Mouse (Mus musculus) thymus, adult 18-20 months (tissue): Measurements from ENCODE around the gene 1810010D01Rik.

Experiments
- DNase-seq, 2 experiments: peaks; one replicate each; pipeline ENCODE4 v3.0.0; 2022; ENCODE audit warnings: mixed read lengths in 2 of 2

1810010D01Rik gene

GRCm38 (mm10) chr7:145211680-145212659 is 4.1 kb upstream of the 1810010D01Rik start:
- DNase-seq = no peak

- no peak for DNase-seq
These were observed 2.7 kb upstream of the 1810010D01Rik start for GRCm38 (mm10) chr7:145210477-145211070.

GRCm38 (mm10) chr7:145206801-145207200 is 1.1 kb downstream of the 1810010D01Rik start:
- no peak for DNase-seq

- no peak for DNase-seq
These were observed 1.8 kb downstream of the 1810010D01Rik start for GRCm38 (mm10) chr7:145206056-145206610.

- no peak for DNase-seq
These were observed 2.5 kb downstream of the 1810010D01Rik start for GRCm38 (mm10) chr7:145205363-145205902.

- no peak for DNase-seq
These were observed 8.2 kb downstream of the 1810010D01Rik start for GRCm38 (mm10) chr7:145199711-145200110.

GRCm38 (mm10) chr7:145198223-145198714 is 9.7 kb downstream of the 1810010D01Rik start:
- DNase-seq = no peak

- DNase-seq = no peak
These were observed 10.2 kb downstream of the 1810010D01Rik start for GRCm38 (mm10) chr7:145197711-145198110.

- no peak for DNase-seq
These were observed 10.9 kb downstream of the 1810010D01Rik start for GRCm38 (mm10) chr7:145197042-145197441.

- DNase-seq = no peak
These were observed 11.6 kb downstream of the 1810010D01Rik start for GRCm38 (mm10) chr7:145196340-145196739.

- no peak for DNase-seq
These were observed 12.6 kb downstream of the 1810010D01Rik start for GRCm38 (mm10) chr7:145195186-145195927.

GRCm38 (mm10) chr7:145194455-145195161 is 13.3 kb downstream of the 1810010D01Rik start:
- DNase-seq = no peak

GRCm38 (mm10) chr7:145192836-145193235 is 15.1 kb downstream of the 1810010D01Rik start:
- DNase-seq = no peak

- DNase-seq = no peak
These were observed 17.4 kb downstream of the 1810010D01Rik start for GRCm38 (mm10) chr7:145190520-145190919.

- no peak for DNase-seq
These were observed 18.6 kb downstream of the 1810010D01Rik start for GRCm38 (mm10) chr7:145189342-145189741.

- DNase-seq = no peak
These were observed 20.1 kb downstream of the 1810010D01Rik start for GRCm38 (mm10) chr7:145187802-145188201.

- DNase-seq = no peak
These were observed 25.5 kb downstream of the 1810010D01Rik start for GRCm38 (mm10) chr7:145182388-145182787.

- DNase-seq = no peak
These were observed 26.4 kb downstream of the 1810010D01Rik start for GRCm38 (mm10) chr7:145181376-145182034.

GRCm38 (mm10) chr7:145179691-145180091 is 28.2 kb downstream of the 1810010D01Rik start:
- no peak for DNase-seq

- DNase-seq = no peak
These were observed 30.9 kb downstream of the 1810010D01Rik start for GRCm38 (mm10) chr7:145176750-145177589.
